Mouse (Mus musculus): ENCODE measurements around the gene Bcl6b.

Gene Bcl6b

DNA sequence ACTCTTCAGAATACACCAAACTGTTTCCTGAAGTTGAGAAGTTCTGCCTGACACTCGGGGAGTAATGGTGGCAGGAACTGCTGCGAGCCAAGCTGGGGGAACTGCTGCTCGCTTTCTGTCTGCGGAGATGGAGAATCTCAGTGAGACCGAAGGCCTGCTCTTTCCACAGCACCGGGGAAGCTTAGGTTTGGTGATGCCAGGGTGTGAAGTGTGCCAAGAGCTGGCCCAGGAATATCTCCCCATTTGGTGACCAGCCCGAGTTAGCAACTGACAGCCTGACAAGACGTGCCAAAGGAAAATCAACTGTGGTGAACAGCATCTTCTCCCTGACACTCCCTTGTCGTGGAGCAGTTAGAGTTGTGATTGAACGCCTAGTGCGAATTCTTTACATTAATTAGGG is 51.3 kb downstream of the Bcl6b start:
- in situ Hi-C loops (cut with MboI, MseI) = loop anchor here (5.0 kb wide), 1 partner anchor 121 kb away; no protein-coding TSS in a partner anchor

DNA sequence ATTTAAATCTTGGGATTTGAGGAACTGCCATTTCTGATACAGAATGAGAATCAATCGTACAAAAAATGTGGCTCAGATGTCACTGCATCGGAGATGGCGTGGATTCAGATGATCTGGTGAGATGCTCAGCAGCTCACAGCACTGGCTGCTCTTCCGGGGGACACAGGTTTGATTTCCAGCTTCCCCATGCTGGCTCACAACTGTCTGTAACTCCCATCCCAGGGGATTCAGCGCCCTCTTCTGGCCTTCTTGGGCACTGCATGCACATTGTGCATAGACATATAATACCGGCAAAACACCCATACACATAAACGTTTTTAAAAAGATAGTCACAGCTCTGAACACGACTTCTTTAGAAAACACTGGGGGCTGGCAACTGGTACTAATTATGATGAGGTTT is 52.0 kb downstream of the Bcl6b start:
- in situ Hi-C loops (cut with MboI, MseI) = loop anchor here (5.0 kb wide), 1 partner anchor 120 kb away; no protein-coding TSS in a partner anchor

DNA sequence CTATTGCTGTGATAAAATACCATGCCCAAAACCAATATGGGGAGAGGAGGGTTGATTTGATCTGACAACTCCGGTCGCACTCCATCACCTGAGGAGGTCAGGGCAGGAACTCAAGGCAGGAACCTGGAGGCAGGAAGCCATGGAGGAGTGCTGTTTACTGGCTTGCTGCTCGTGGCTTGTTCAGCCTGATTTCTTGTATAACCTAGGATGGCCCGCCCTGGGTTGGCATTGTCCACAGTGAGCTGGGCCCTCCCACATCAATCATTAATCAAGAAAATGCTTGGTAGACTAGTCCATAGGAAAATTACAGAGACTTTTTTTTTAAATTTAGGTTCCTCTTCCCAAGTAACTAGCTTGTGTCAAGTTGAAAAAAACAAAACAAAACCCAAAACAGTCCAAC is 55.1 kb downstream of the Bcl6b start:
- in situ Hi-C loops (cut with MboI, MseI) = no loop called here

Data from T-helper 1 cell (primary cell).